Mouse (Mus musculus): ENCODE measurements around the gene Nsun3.

DNA sequence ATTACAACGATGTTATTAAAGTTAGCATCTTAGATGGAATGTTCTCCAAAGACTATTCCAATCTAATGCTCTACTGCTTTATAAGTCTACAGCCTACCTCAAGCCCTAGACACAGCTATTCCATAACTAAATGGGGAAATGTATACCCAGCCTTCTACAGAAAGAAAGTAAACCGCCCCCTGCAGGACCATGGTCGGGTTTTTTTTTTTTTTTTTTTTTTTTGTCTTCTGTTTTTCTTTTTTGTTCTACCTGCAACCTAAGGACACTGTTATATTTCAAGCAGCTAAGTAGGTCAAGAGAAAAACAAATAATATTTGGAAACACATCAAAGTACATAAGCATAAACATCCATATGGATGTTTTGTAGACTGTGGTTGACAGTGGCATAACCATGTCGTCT, 101.1 kb downstream of the Nsun3 start:
- no peak for TF ChIP-seq CTCF (IDR thresholded peaks at IDR 0.05; ENCODE audit: low read depth)
- TF ChIP-seq EP300 (IDR thresholded peaks at IDR 0.05; ENCODE audit: low read depth) = no peak
